Mouse (Mus musculus) myocyte (in vitro differentiated cells): ENCODE measurements around the gene Adcy7. TPM values are rescaled to one million over a fixed set of nuclear protein-coding genes. Genes with fewer than 3 reads are reported as not detected.

Experiments
- H3K27me3 ChIP-seq: one replicate; pipeline ENCODE4 v1.6.1; 2011; ENCODE audit not compliant: control insufficient read depth, insufficient read depth, insufficient read length
- H3K36me3 ChIP-seq: one replicate; pipeline ENCODE4 v1.6.1; 2011; ENCODE audit not compliant: control insufficient read depth, insufficient read depth
- H3K4me2 ChIP-seq: one replicate; pipeline ENCODE4 v1.6.1; 2011; ENCODE audit warnings: low read depth, control low read depth
- H3K4me3 ChIP-seq: one replicate; pipeline ENCODE4 v1.5.1; 2011; ENCODE audit warnings: mild to moderate bottlenecking, control low read depth, moderate library complexity
- H3K79me2 ChIP-seq: one replicate; pipeline ENCODE4 v1.6.1; 2011; ENCODE audit not compliant: control insufficient read depth, insufficient read depth
- H3ac ChIP-seq: one replicate; pipeline ENCODE4 v1.6.1; 2011; ENCODE audit not compliant: control insufficient read depth, insufficient read length
- CEBPB ChIP-seq: IDR thresholded peaks from 2 replicates; pipeline ENCODE4 v1.6.1; 2011; ENCODE audit warnings: mild to moderate bottlenecking, moderate library complexity; ENCODE audit not compliant: poor library complexity, insufficient read depth, severe bottlenecking
- E2F4 ChIP-seq: IDR thresholded peaks from one replicate; pipeline ENCODE4 v1.6.1; 2011; ENCODE audit warnings: mild to moderate bottlenecking, control low read depth, moderate library complexity; ENCODE audit not compliant: insufficient read depth
- MAX ChIP-seq: IDR thresholded peaks from one replicate; pipeline ENCODE4 v1.6.1; 2011; ENCODE audit warnings: low read depth, mild to moderate bottlenecking, control low read depth
- MYOD1 ChIP-seq, 3 experiments: IDR thresholded peaks; one replicate each; pipeline ENCODE4 v1.6.1; 2011; ENCODE audit warnings: control low read depth in 2 of 3, low read depth in 2 of 3, mild to moderate bottlenecking in 2 of 3, moderate library complexity in 1 of 3; ENCODE audit not compliant: insufficient read length in 2 of 3, control insufficient read depth in 1 of 3
- MYOG ChIP-seq, 3 experiments: IDR thresholded peaks; one replicate each; pipeline ENCODE4 v1.6.1; 2011; ENCODE audit warnings: control low read depth in 2 of 3, low read depth in 2 of 3, mild to moderate bottlenecking in 2 of 3; ENCODE audit not compliant: insufficient read length in 2 of 3, control insufficient read depth in 1 of 3, insufficient read depth in 1 of 3
- POLR2A ChIP-seq: IDR thresholded peaks from one replicate; pipeline ENCODE4 v1.6.1; 2011; ENCODE audit warnings: low read depth, mild to moderate bottlenecking, control low read depth, moderate library complexity; ENCODE audit not compliant: insufficient read length
- POLR2AphosphoS2 ChIP-seq: IDR thresholded peaks from one replicate; pipeline ENCODE4 v1.6.1; 2011; ENCODE audit warnings: low read depth, control low read depth; ENCODE audit not compliant: insufficient read length
- REST ChIP-seq: IDR thresholded peaks from one replicate; pipeline ENCODE4 v1.6.1; 2011; ENCODE audit warnings: mild to moderate bottlenecking, control low read depth, moderate library complexity; ENCODE audit not compliant: insufficient read depth, insufficient read length
- SRF ChIP-seq: IDR thresholded peaks from one replicate; pipeline ENCODE4 v1.6.1; 2011; ENCODE audit warnings: low read depth; ENCODE audit not compliant: control insufficient read depth, insufficient read length
- TCF12 ChIP-seq: IDR thresholded peaks from one replicate; pipeline ENCODE4 v1.6.1; 2011; ENCODE audit warnings: mild to moderate bottlenecking, control low read depth; ENCODE audit not compliant: poor library complexity, insufficient read depth, severe bottlenecking
- TCF3 ChIP-seq: IDR thresholded peaks from one replicate; pipeline ENCODE4 v1.6.1; 2011; ENCODE audit warnings: low read depth, control low read depth; ENCODE audit not compliant: insufficient read length
- USF1 ChIP-seq: IDR thresholded peaks from one replicate; pipeline ENCODE4 v1.6.1; 2011; ENCODE audit warnings: low read depth, mild to moderate bottlenecking, control low read depth, moderate library complexity
- polyA plus RNA-seq: library from polyadenylated mRNA; unstranded; fragments of >200 nt; fragmentation: generic; extraction: Trizol; gene quantifications from one replicate; pipeline ENCODE4 v1.2.1, GENCODE M21; 2012; ENCODE audit warnings: missing spikeins

Gene Adcy7
- polyA plus RNA-seq, 1 experiment: 72.3 TPM

- Histone ChIP-seq H3K4me3 (no peak overlapping the region), H3K27me3 (no peaks in the 10 kb centered on the region), H3ac (no peak overlapping the region), H3K4me2 (no peak overlapping the region), H3K36me3 (peaks cover 81% of the 10 kb centered on the region), H3K79me2 (no peaks in the 10 kb centered on the region)
- TF ChIP-seq CEBPB (no peak), MYOD1 (IDR thresholded peaks at IDR 0.05; ENCODE audit: control insufficient read depth in 1 of 3, insufficient read length in 2 of 3, low read depth in 2 of 3) (no peak), REST (no peak), POLR2AphosphoS2 (no peak), MAX (no peak), E2F4 (no peak)
Measured at GRCm38 (mm10) chr8:88342026-88342425, 69.8 kb downstream of the Adcy7 start.

DNA sequence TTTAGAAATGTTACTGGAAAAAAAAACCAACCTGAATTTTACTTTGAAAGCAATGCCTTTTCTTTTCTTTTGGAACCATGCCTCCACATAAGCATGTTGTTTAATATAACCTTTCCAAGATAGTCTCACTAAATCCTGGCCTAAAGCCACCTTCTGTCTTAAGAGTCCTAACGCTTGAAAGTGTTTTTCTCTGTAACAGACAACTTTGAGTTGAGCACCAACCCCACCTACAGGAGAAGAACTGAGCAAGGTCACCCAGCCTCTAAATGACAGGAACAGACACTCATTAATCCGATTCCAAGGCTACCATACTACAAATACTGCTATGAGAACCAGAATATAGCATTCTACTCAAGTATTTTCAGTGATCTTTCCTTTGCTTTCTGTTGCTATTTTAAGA, 76.8 kb downstream of the Adcy7 start:
- Histone ChIP-seq H3K36me3 (peaks cover 87% of the 10 kb centered on the region), H3ac (no peak overlapping the region), H3K4me3 (no peak overlapping the region), H3K79me2 (no peaks in the 10 kb centered on the region), H3K27me3 (no peaks in the 10 kb centered on the region), H3K4me2 (no peak overlapping the region)
- TF ChIP-seq USF1 (no peak), TCF12 (no peak), MAX (no peak), MYOD1 (IDR thresholded peaks at IDR 0.05; ENCODE audit: control insufficient read depth in 1 of 3, insufficient read length in 2 of 3, low read depth in 2 of 3) (no peak), SRF (no peak), POLR2A (no peak), POLR2AphosphoS2 (no peak), MYOG (IDR thresholded peaks at IDR 0.05; ENCODE audit: control insufficient read depth in 1 of 3, insufficient read depth in 1 of 3, insufficient read length in 2 of 3, low read depth in 2 of 3) (no peak), CEBPB (no peak), TCF3 (no peak), REST (no peak), E2F4 (no peak)

DNA sequence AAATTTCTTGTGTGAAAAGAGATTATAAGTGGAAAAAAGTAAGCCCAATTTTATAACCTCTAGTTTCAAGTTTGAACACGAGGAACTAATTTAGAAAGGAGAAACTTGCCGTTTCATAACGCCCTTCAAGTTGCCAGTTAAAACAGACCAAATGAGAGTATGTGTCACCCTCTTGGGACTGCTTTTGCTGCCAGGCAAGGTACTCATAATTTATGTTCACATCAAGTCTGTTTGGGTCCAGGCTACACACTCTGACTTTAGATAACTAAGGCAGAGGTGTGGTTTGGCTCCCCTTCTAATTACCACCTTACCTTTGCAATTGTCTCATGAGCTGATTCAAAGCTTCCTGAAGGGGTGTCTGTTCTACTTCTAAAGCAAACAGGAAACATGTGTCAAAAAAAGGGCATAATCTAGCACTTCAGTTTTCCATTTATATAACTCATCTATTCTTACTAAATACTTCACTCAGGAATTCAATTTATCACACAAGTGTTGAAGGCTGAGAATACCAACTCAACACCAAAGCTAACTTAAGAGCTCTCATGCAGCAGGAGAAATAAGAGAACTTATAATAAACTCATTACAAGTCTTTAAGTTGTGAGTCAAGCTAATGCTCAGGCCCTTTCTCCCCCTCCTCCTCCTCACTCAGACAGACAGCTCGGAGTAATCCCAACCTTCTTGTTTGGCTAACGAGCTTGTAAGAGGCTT, 85.2 kb downstream of the Adcy7 start:
- no peak overlapping the region for H3ac ChIP-seq
- H3K4me3 ChIP-seq: no peak overlapping the region
- H3K4me2 ChIP-seq: no peak overlapping the region
- peaks cover 46% of the 10 kb centered on the region for H3K79me2 ChIP-seq
- H3K27me3 ChIP-seq: no peaks in the 10 kb centered on the region
- TF ChIP-seq POLR2AphosphoS2 (no peak), USF1 (no peak), REST (no peak), TCF12 (no peak), SRF (no peak), CEBPB (no peak), MYOG (IDR thresholded peaks at IDR 0.05; ENCODE audit: control insufficient read depth in 1 of 3, insufficient read depth in 1 of 3, insufficient read length in 2 of 3, low read depth in 2 of 3) (no peak)
- H3K36me3 ChIP-seq: peaks cover 64% of the 10 kb centered on the region

- Histone ChIP-seq H3K4me2 (no peak overlapping the region), H3K4me3 (no peak overlapping the region), H3K36me3 (peaks cover 59% of the 10 kb centered on the region), H3ac (no peak overlapping the region), H3K79me2 (peaks cover 46% of the 10 kb centered on the region), H3K27me3 (no peaks in the 10 kb centered on the region)
- no peak for TF ChIP-seq E2F4
- no peak for TF ChIP-seq SRF
- TF ChIP-seq REST: no peak
Measured at GRCm38 (mm10) chr8:88357946-88358345, 85.7 kb downstream of the Adcy7 start.

GRCm38 (mm10) chr8:88359959-88360358, 87.8 kb downstream of the Adcy7 start:
- H3ac ChIP-seq: no peak overlapping the region
- TF ChIP-seq REST: no peak
- TF ChIP-seq CEBPB: no peak
- TF ChIP-seq TCF3: no peak
- no peak for TF ChIP-seq POLR2A
- TF ChIP-seq TCF12: no peak
- no peak for TF ChIP-seq USF1
- TF ChIP-seq MYOD1 (IDR thresholded peaks at IDR 0.05; ENCODE audit: control insufficient read depth in 1 of 3, insufficient read length in 2 of 3, low read depth in 2 of 3): peak in 1 of 3 experiments; percentile 9
- no peak for TF ChIP-seq MYOG (IDR thresholded peaks at IDR 0.05; ENCODE audit: control insufficient read depth in 1 of 3, insufficient read depth in 1 of 3, insufficient read length in 2 of 3, low read depth in 2 of 3)
- TF ChIP-seq MAX: no peak
- peaks cover 46% of the 10 kb centered on the region for H3K79me2 ChIP-seq
- H3K4me3 ChIP-seq: peak overlapping the region; percentile 89
- H3K4me2 ChIP-seq: peak overlapping the region; percentile 76
- peaks cover 39% of the 10 kb centered on the region for H3K36me3 ChIP-seq
- H3K27me3 ChIP-seq: no peaks in the 10 kb centered on the region
